34 mouse cellular contexts compared by ENCODE assay signal in genomic region chr7:5073586-5073985, GRCm38 (mm10). TPM values are rescaled to one million over a fixed set of nuclear protein-coding genes. Genes with fewer than 3 reads are reported as not detected.
DNase-seq lines count a peak whose midpoint lies in the region; ATAC-seq lines count a peak whose summit lies in the region.
"Had no signal": no experiment of that assay in that cellular context is flagged by ENCODE, and none has a peak within 500 bp of the region (broad histone marks: within the 10 kb centered on the region; RNA-seq: fewer than 3 reads in every experiment).

No protein-coding gene starts in this region.

- H3K27ac ChIP-seq in heart, embryonic 11.5 days (ENCODE audit: low read depth, low read length) = no peak overlapping the region
- H3K27ac ChIP-seq in liver, embryonic 13.5 days = peak overlapping the region; percentile 89
- H3K27ac ChIP-seq in midbrain, embryonic 16.5 days (ENCODE audit: low read length) = no peak overlapping the region
- H3K27ac ChIP-seq: embryonic facial prominence, embryonic 13.5 days; forebrain, embryonic 15.5 days; hindbrain, embryonic 15.5 days; layer of hippocampus, adult 2 months; limb, embryonic 12.5 days; midbrain, embryonic 13.5 days; neural tube, embryonic 12.5 days had no signal

- WGBS in heart, embryonic 11.5 days (ENCODE audit: insufficient replicate concordance) = 72% methylated on average over 1 of the region's 1 CpGs
- WGBS in liver, embryonic 13.5 days (ENCODE audit: insufficient replicate concordance) = 7% methylated on average over 1 of the region's 1 CpGs
- WGBS in midbrain, embryonic 16.5 days = 83% methylated on average over 1 of the region's 1 CpGs

- H3K9ac ChIP-seq in heart, embryonic 11.5 days (ENCODE audit: low read depth, low read length) = no peak overlapping the region
- H3K9ac ChIP-seq in liver, embryonic 13.5 days = peak overlapping the region; percentile 64
- no peak overlapping the region for H3K9ac ChIP-seq in midbrain, embryonic 16.5 days (ENCODE audit: low read depth, low read length)
- H3K9ac ChIP-seq: embryonic facial prominence, embryonic 13.5 days; forebrain, embryonic 15.5 days; hindbrain, embryonic 15.5 days; limb, embryonic 12.5 days; midbrain, embryonic 13.5 days; neural tube, embryonic 12.5 days had no signal

- H3K9me3 ChIP-seq in heart, embryonic 11.5 days (replicated peaks; ENCODE audit: control insufficient read depth, low read length) = no peaks in the 10 kb centered on the region
- H3K9me3 ChIP-seq in liver, embryonic 13.5 days (replicated peaks) = no peaks in the 10 kb centered on the region
- no peaks in the 10 kb centered on the region for H3K9me3 ChIP-seq in midbrain, embryonic 16.5 days (replicated peaks; ENCODE audit: control insufficient read depth, low read length, poor library complexity, severe bottlenecking)
- H3K9me3 ChIP-seq: embryonic facial prominence, embryonic 13.5 days; forebrain, embryonic 15.5 days; hindbrain, embryonic 15.5 days; limb, embryonic 12.5 days; midbrain, embryonic 13.5 days; neural tube, embryonic 12.5 days had no signal

- H3K27me3 ChIP-seq in heart, embryonic 11.5 days (ENCODE audit: control insufficient read depth, insufficient read depth, low read length) = no peaks in the 10 kb centered on the region
- H3K27me3 ChIP-seq in liver, embryonic 13.5 days = no peaks in the 10 kb centered on the region
- H3K27me3 ChIP-seq in midbrain, embryonic 16.5 days (ENCODE audit: control insufficient read depth, insufficient read depth, low read depth, low read length) = no peaks in the 10 kb centered on the region
- H3K27me3 ChIP-seq: embryonic facial prominence, embryonic 13.5 days; forebrain, embryonic 15.5 days; hindbrain, embryonic 15.5 days; limb, embryonic 12.5 days; midbrain, embryonic 13.5 days; neural tube, embryonic 12.5 days had no signal

- no peak for DNase-seq in heart, adult 18-20 months
- peak; percentile 66 for DNase-seq in liver, embryonic 13.5 days
- DNase-seq in adipocyte (ENCODE audit: low spot score) = no peak
- DNase-seq in embryo, embryonic 10 days (ENCODE audit: low spot score) = no peak
- DNase-seq: adrenal gland, adult 8-10 months; cerebellum, postnatal 10 days; embryo, embryonic 11 days; gastrocnemius, postnatal 14 days; heart, adult 11 months; kidney, postnatal 25 days; lung, adult 2 months; lung, postnatal 14 days; right cerebral cortex, postnatal 25 days; spleen, adult 18-20 months; thymus, postnatal 14 days had no signal

- ATAC-seq in heart, embryonic 11.5 days (replicated peaks; ENCODE audit: insufficient number of reproducible peaks, low FRiP score, low TSS enrichment) = no peak; the same call in 1 of the 2 replicates
- ATAC-seq in erythroblast, adult 5-6 weeks (replicated peaks; ENCODE audit: low FRiP score, poor library complexity, severe bottlenecking) = peak; percentile 84
- peak; percentile 78 for ATAC-seq in liver, embryonic 13.5 days (ENCODE audit: low read depth)
- peak; percentile 59 for ATAC-seq in megakaryocyte-erythroid progenitor cell, adult 5-6 weeks (replicated peaks; ENCODE audit: low FRiP score, low TSS enrichment, poor library complexity, severe bottlenecking)
- ATAC-seq in midbrain, embryonic 16.5 days = no peak
- ATAC-seq: forebrain, embryonic 15.5 days; intestine, postnatal 0 days; midbrain, embryonic 13.5 days had no signal

- peak overlapping the region; percentile 19; the same call in 1 of the 2 replicates for H3K4me2 ChIP-seq in heart, embryonic 11.5 days
- peak overlapping the region; percentile 59 for H3K4me2 ChIP-seq in liver, embryonic 13.5 days
- no peak overlapping the region for H3K4me2 ChIP-seq in midbrain, embryonic 16.5 days (ENCODE audit: low read length)
- H3K4me2 ChIP-seq: embryonic facial prominence, embryonic 13.5 days; forebrain, embryonic 15.5 days; hindbrain, embryonic 15.5 days; limb, embryonic 12.5 days; midbrain, embryonic 13.5 days; neural tube, embryonic 12.5 days had no signal

- peaks cover 2% of the 10 kb centered on the region; the same call in 1 of the 2 replicates for H3K4me1 ChIP-seq in heart, embryonic 11.5 days (ENCODE audit: control insufficient read depth, insufficient read depth, low read length)
- peaks cover 70% of the 10 kb centered on the region for H3K4me1 ChIP-seq in liver, embryonic 13.5 days (replicated peaks)
- no peaks in the 10 kb centered on the region for H3K4me1 ChIP-seq in midbrain, embryonic 16.5 days (ENCODE audit: control insufficient read depth, insufficient read depth, low read length)
- H3K4me1 ChIP-seq: embryonic facial prominence, embryonic 13.5 days; forebrain, embryonic 15.5 days; hindbrain, embryonic 15.5 days; limb, embryonic 12.5 days; midbrain, embryonic 13.5 days; neural tube, embryonic 12.5 days had no signal

- H3K4me3 ChIP-seq in heart, embryonic 11.5 days (ENCODE audit: low read depth, low read length) = no peak overlapping the region
- H3K4me3 ChIP-seq in liver, embryonic 13.5 days (replicated peaks) = peak overlapping the region; percentile 25
- H3K4me3 ChIP-seq in midbrain, embryonic 16.5 days (ENCODE audit: low read depth, low read length) = no peak overlapping the region
- H3K4me3 ChIP-seq: embryonic facial prominence, embryonic 13.5 days; forebrain, embryonic 15.5 days; hindbrain, embryonic 15.5 days; layer of hippocampus, adult 2 months; limb, embryonic 12.5 days; midbrain, embryonic 13.5 days; neural tube, embryonic 12.5 days had no signal

- peaks cover 61% of the 10 kb centered on the region for H3K36me3 ChIP-seq in heart, embryonic 11.5 days (ENCODE audit: control insufficient read depth, insufficient read depth, low read length)
- H3K36me3 ChIP-seq in liver, embryonic 13.5 days = peaks cover 99% of the 10 kb centered on the region
- peaks cover 53% of the 10 kb centered on the region for H3K36me3 ChIP-seq in midbrain, embryonic 16.5 days (ENCODE audit: control insufficient read depth, insufficient read depth, low read length)

RNA-seq across cellular contexts. Expression of gene Epn1, which starts 6.4 kb away (rescaled TPM):
- 47.0 and 48.1 TPM in 2 replicates for polyA plus RNA-seq in heart, embryonic 11.5 days (2014; fragmentation: Nextera tagmentation; extraction: Ambion mirVana)
- 100 to 1,000 TPM; 183 to 191 TPM for total RNA-seq in heart, adult 18-20 months (2021)
- total RNA-seq in erythroblast, adult 5-6 weeks (2015; ENCODE audit: low replicate concordance) = 42.2 and 42.5 TPM in 2 replicates
- total RNA-seq in erythroblast, adult 5-6 weeks (2017; ENCODE audit: low replicate concordance) = 51.2 and 86.8 TPM in 2 replicates
- polyA plus RNA-seq in liver, embryonic 13.5 days (2015; fragmentation: Nextera tagmentation; extraction: Ambion mirVana) = 45.6 and 48.2 TPM in 2 replicates
- total RNA-seq in megakaryocyte-erythroid progenitor cell, adult 5-6 weeks (2014; fragmentation: Nextera tagmentation) = 134 and 193 TPM in 2 replicates
- 51.1 and 62.6 TPM in 2 replicates for total RNA-seq in megakaryocyte-erythroid progenitor cell, adult 5-6 weeks (2017)
- polyA plus RNA-seq in midbrain, embryonic 16.5 days (2015; fragmentation: Nextera tagmentation; extraction: Ambion mirVana) = 107 and 120 TPM in 2 replicates

RNA-seq across cellular contexts. Expression of gene U2af2, which starts 11.6 kb away (rescaled TPM):
- polyA plus RNA-seq in heart, embryonic 11.5 days (2014; fragmentation: Nextera tagmentation; extraction: Ambion mirVana) = 84.0 and 85.5 TPM in 2 replicates
- total RNA-seq in heart, adult 18-20 months (2021) = 10 to 100 TPM; 67.1 to 68.1 TPM
- 42.3 and 45.8 TPM in 2 replicates for total RNA-seq in erythroblast, adult 5-6 weeks (2015; ENCODE audit: low replicate concordance)
- total RNA-seq in erythroblast, adult 5-6 weeks (2017; ENCODE audit: low replicate concordance) = 48.8 and 56.9 TPM in 2 replicates
- 79.1 and 83.0 TPM in 2 replicates for polyA plus RNA-seq in liver, embryonic 13.5 days (2015; fragmentation: Nextera tagmentation; extraction: Ambion mirVana)
- 259 and 276 TPM in 2 replicates for total RNA-seq in megakaryocyte-erythroid progenitor cell, adult 5-6 weeks (2014; fragmentation: Nextera tagmentation)
- 284 and 302 TPM in 2 replicates for total RNA-seq in megakaryocyte-erythroid progenitor cell, adult 5-6 weeks (2017)
- 96.7 and 103 TPM in 2 replicates for polyA plus RNA-seq in midbrain, embryonic 16.5 days (2015; fragmentation: Nextera tagmentation; extraction: Ambion mirVana)

RNA-seq across cellular contexts. Expression of gene Zfp580, which starts 22.2 kb away (rescaled TPM):
- 14.7 and 17.8 TPM in 2 replicates for polyA plus RNA-seq in heart, embryonic 11.5 days (2014; fragmentation: Nextera tagmentation; extraction: Ambion mirVana)
- 1 to 10 TPM; 4.2 TPM for total RNA-seq in heart, adult 18-20 months (2021)
- not detected in 2 replicates for total RNA-seq in erythroblast, adult 5-6 weeks (2015; ENCODE audit: low replicate concordance)
- 0.26 TPM in 1 of 2 replicates, not detected in the other for total RNA-seq in erythroblast, adult 5-6 weeks (2017; ENCODE audit: low replicate concordance)
- 2.2 and 2.7 TPM in 2 replicates for polyA plus RNA-seq in liver, embryonic 13.5 days (2015; fragmentation: Nextera tagmentation; extraction: Ambion mirVana)
- 1.3 and 2.1 TPM in 2 replicates for total RNA-seq in megakaryocyte-erythroid progenitor cell, adult 5-6 weeks (2014; fragmentation: Nextera tagmentation)
- not detected in 2 replicates for total RNA-seq in megakaryocyte-erythroid progenitor cell, adult 5-6 weeks (2017)
- polyA plus RNA-seq in midbrain, embryonic 16.5 days (2015; fragmentation: Nextera tagmentation; extraction: Ambion mirVana) = 101 and 117 TPM in 2 replicates

RNA-seq across cellular contexts. Expression of gene Zfp784, which starts 35.3 kb away (rescaled TPM):
- 3.4 and 4.2 TPM in 2 replicates for polyA plus RNA-seq in heart, embryonic 11.5 days (2014; fragmentation: Nextera tagmentation; extraction: Ambion mirVana)
- 1 to 10 TPM; 5.1 to 5.5 TPM for total RNA-seq in heart, adult 18-20 months (2021)
- not detected in 2 replicates for total RNA-seq in erythroblast, adult 5-6 weeks (2015; ENCODE audit: low replicate concordance)
- 0.84 TPM in 1 of 2 replicates, not detected in the other for total RNA-seq in erythroblast, adult 5-6 weeks (2017; ENCODE audit: low replicate concordance)
- polyA plus RNA-seq in liver, embryonic 13.5 days (2015; fragmentation: Nextera tagmentation; extraction: Ambion mirVana) = 0.93 and 1.4 TPM in 2 replicates
- total RNA-seq in megakaryocyte-erythroid progenitor cell, adult 5-6 weeks (2014; fragmentation: Nextera tagmentation) = 1.0 and 1.9 TPM in 2 replicates
- 0.09 and 2.9 TPM in 2 replicates for total RNA-seq in megakaryocyte-erythroid progenitor cell, adult 5-6 weeks (2017)
- polyA plus RNA-seq in midbrain, embryonic 16.5 days (2015; fragmentation: Nextera tagmentation; extraction: Ambion mirVana) = 10.5 and 10.8 TPM in 2 replicates

RNA-seq across cellular contexts. Expression of gene 4632433K11Rik, which starts 39.7 kb away (rescaled TPM):
- not detected in 2 replicates for polyA plus RNA-seq in heart, embryonic 11.5 days (2014; fragmentation: Nextera tagmentation; extraction: Ambion mirVana)
- not detected for total RNA-seq in heart, adult 18-20 months (2021)
- not detected in 2 replicates for total RNA-seq in erythroblast, adult 5-6 weeks (2015; ENCODE audit: low replicate concordance)
- 0.60 TPM in 1 of 2 replicates, not detected in the other for total RNA-seq in erythroblast, adult 5-6 weeks (2017; ENCODE audit: low replicate concordance)
- polyA plus RNA-seq in liver, embryonic 13.5 days (2015; fragmentation: Nextera tagmentation; extraction: Ambion mirVana) = 0.09 TPM in 1 of 2 replicates, not detected in the other
- 1.3 and 2.0 TPM in 2 replicates for total RNA-seq in megakaryocyte-erythroid progenitor cell, adult 5-6 weeks (2014; fragmentation: Nextera tagmentation)
- 0.23 TPM in 1 of 2 replicates, not detected in the other for total RNA-seq in megakaryocyte-erythroid progenitor cell, adult 5-6 weeks (2017)
- polyA plus RNA-seq in midbrain, embryonic 16.5 days (2015; fragmentation: Nextera tagmentation; extraction: Ambion mirVana) = not detected in 2 replicates
- total RNA-seq: gastrocnemius, postnatal 14 days; hematopoietic stem cell, adult 5-6 weeks; layer of hippocampus, adult 2 months; layer of hippocampus, postnatal 25 days; left cerebral cortex, postnatal 10 days; megakaryocyte, adult 5-6 weeks had no signal
- polyA plus RNA-seq: brain, embryonic 14.5 days; embryonic facial prominence, embryonic 13.5 days; forebrain, embryonic 15.5 days; heart, embryonic 16.5 days; hindbrain, embryonic 15.5 days; intestine, postnatal 0 days; kidney, embryonic 14.5 days; limb, embryonic 12.5 days; lung, adult 2 months; midbrain, embryonic 13.5 days; neural tube, embryonic 12.5 days had no signal

Comparison
In these comparisons a context has a peak if more than half of its experiments do, and no peak if none do; other contexts are left out.
1. ATAC-seq: peak in erythroblast, adult 5-6 weeks (single experiment), liver, embryonic 13.5 days (single experiment) and megakaryocyte-erythroid progenitor cell, adult 5-6 weeks (single experiment); none in heart, embryonic 11.5 days (single experiment) and midbrain, embryonic 16.5 days (single experiment).